Mouse (Mus musculus) 416B (cell line): ENCODE data around the gene Ptgfrn.

Experiments used
- DNase-seq: peaks from one replicate; pipeline ENCODE4 v3.0.0; 2011; ENCODE audit warnings: low read depth

Ptgfrn gene

GRCm38 (mm10) chr3:101078344-101078743, 31.7 kb downstream of the Ptgfrn start:
- no peak for DNase-seq

DNA sequence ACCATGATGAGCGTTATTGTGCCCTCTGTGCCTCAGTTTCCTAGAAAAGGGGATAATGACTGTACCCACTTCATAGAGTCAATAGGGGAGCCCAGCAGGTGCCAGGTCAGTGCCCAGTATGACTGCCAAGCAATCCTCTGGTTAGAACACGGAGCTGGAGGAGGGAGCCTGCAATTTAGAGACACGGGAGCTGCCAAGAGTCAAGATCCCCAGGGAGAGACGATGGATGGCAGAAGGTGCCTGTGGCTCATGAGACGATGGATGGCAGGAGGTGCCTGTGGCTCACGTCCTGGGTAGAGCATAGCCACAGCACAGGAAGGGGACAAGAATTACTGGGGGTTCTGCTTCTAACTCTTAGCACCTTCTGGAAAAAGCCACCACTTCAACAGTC, 32.4 kb downstream of the Ptgfrn start:
- DNase-seq: no peak

- DNase-seq: no peak
Measured at GRCm38 (mm10) chr3:101076966-101077709, 32.9 kb downstream of the Ptgfrn start.

DNA sequence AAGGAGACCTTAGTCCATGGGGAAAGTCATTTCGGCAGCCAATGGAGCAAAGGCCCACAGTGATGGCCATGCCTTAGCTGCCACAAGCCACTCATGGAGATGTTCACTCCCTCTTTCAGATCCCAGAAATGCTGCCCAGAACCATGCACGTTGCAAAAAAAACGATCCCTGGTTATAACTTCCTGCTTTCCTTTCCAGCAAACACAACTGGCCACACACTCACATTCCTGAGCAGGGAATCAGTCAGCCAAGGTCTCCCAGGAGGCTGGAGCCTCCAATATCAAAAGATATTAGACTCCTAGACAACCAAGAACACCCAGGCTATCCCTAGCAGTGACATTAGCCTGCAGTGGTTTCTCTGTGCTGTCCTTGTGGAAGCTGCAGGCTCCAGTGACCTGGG, 34.2 kb downstream of the Ptgfrn start:
- no peak for DNase-seq

DNA sequence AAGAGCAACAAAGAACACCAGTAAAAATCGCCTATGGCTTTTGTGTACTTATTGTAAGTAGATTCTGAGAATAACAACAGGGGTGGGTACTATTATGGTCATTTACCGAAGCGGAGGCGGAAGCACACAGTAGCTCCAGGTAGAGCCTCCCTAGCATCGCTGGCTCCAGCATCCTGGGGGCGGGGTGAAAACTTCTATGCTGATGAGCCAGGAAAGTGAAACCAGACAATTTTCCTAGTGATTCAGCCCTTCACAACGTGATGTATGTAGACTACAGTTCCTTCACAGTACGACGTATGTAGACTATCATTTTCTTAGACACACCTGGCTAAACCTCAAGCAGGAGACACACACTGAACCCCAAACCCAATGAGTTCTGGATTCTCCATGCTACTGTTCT, 36.7 kb downstream of the Ptgfrn start:
- no peak for DNase-seq

GRCm38 (mm10) chr3:101072506-101073215, 37.4 kb downstream of the Ptgfrn start:
- DNase-seq: peak; percentile 71

GRCm38 (mm10) chr3:101071576-101071975, 38.5 kb downstream of the Ptgfrn start:
- no peak for DNase-seq

DNA sequence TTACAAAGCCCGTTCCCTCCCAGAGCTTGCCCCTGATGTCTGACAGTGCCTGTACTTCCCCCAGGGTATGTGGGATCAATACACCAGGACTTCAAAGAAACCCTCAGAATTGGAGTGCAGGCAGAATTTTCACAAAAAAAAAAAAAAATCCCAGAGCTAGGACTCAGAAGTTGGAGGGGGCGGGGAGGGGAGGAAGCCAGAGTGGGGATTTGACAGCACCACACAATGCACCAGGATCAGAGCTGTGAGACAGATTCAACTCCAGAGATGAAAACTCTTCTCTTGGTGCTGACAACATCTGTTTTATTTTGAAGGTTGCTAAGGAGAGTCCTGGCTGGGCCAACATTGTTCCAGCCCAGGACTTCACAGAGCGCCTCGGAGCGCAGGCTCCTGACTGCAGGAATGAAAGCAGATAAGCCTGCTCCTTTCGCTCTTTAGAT, 39.3 kb downstream of the Ptgfrn start:
- DNase-seq: no peak

DNA sequence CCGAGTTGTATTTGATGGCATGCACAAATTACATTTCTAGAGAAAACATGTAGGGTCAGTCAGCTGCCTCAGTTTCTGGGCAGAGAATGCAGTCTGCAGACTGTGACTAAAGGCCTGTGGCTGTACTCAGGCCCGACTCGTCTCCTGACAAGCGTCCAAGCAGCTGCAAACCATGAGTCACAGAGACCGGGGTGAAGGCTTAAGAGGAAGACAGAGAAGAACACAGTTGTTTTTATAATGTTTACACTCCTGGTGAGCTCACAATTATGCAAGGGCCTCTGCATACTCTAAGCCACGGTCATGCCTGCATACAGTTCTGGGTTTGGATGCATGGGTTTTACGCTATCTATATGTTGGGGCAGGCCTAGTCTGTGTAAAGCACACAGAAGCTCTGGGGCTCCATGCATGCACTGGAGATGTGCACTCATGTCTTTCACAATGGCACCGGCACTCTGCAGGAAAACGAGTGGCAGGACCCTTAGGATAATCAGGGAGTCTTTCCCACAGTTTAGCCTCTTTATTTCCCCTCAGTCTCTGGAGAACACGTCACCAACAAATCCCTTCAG, 39.8 kb downstream of the Ptgfrn start:
- DNase-seq: peak; percentile 44

- DNase-seq: no peak
Measured at GRCm38 (mm10) chr3:101068701-101069100, 41.4 kb downstream of the Ptgfrn start.

DNA sequence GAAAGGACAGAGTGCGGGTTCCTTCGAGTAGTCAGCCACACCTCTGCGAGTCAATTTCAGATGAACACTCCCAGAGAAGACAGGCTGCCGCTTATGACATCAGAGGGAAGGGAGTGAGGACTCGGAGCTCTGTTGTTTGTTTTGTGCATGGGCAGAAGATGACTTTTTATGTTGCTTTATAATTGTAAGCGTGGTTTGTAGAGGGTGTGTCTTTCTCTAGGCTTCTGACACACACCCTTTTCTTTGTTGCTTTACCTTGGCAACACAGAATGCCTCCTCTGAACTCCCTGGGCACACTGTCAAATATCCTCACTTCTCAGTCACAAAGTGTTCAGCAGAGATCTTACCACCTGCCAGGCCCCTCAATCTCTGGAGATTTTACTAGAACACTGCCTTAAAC, 43.9 kb downstream of the Ptgfrn start:
- no peak for DNase-seq

DNA sequence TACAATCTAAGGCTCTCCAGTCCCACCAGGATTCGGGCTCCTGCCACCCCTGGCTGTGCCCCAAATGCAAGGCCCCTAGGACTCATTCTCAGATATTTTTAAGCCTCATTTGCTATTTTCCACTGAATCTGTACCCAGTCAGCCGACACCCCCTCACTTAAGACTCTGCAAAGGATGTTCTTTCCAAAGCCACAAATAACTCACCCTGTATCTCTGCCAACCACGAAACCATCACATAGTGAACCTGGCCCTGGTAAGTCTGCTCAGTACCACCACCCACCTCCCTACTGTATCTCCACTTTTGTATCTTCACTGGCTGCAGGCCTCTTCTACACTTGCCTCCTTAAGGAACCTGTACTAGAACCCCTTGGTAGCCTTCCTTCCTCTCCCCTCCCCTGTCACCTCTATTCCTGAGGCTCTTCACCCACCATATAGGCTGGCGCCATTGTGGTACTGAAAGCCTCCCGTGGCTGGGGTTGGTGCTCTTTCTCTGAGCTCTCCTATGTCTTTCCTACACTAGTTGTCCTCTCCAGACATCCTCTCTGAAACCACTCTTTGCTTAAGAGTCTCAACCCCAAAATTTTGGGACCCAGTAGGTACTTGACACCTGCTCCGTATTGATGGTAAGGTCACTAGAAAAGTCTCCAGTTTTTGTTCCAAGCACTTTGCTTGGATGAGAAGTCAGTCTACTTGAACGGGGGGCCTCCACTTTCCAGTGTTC, 48.1 kb downstream of the Ptgfrn start:
- DNase-seq: no peak

DNA sequence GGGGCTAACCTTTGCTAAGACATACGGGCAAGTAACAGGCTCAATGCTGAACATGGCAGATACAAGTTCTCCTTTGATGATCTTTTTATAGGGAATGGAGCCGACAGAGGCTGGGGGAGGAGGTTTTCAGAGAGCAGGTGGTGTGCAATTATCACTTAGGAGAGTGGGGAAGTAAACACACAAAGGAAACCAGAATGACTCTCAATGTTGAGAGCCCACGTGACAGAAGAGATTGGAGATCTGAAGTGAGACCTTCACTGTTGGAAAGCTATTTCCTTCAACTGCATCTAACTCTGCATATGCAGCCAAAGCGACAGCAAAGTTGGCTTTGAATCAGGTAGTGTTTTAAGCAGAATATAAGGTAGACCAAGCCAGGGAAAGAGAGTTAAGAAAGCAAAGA, 50.9 kb downstream of the Ptgfrn start:
- no peak for DNase-seq

- peak; percentile 17 for DNase-seq
Measured at GRCm38 (mm10) chr3:101058203-101058602, 51.9 kb downstream of the Ptgfrn start.

DNA sequence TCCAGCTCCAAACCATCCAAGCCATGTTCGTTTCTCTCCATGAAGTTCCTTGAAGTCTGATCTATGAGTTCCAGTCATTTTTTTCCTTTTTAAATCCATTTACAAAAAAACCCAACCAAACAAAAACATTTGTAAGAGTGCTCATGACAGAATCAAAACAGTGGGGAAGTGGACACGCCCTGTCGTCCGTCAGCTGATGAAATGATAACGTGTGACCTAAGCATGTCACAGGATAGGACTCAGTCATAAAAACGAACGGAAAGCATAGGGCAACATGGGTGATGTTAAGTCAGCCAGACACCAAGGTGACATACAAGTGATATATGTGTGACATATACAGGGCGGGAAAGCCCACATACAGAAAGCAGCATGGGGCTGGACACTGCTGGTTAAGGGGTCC, 54.9 kb downstream of the Ptgfrn start:
- DNase-seq: no peak

GRCm38 (mm10) chr3:101051601-101052000, 58.5 kb downstream of the Ptgfrn start:
- DNase-seq: no peak

DNA sequence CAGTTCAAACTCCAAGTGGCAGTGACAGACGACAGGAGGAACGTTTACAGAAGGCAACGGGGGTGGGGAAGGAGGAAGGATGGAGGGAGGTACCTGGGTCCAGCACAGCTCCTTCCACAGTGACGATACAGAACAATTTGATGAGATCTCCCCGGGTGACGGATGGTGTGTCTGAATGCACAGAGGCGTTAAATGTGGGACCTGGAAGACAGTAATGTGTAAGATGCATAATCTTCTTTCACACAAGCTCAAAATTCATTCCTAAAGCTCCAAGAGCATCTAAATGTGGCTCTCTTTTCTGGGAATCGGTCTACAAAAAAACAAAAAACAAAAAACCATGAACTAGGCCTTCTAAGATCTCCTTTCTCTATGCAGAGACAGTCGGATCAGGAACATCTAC, 60.1 kb downstream of the Ptgfrn start:
- no peak for DNase-seq

GRCm38 (mm10) chr3:101048781-101049180, 61.3 kb downstream of the Ptgfrn start:
- no peak for DNase-seq

GRCm38 (mm10) chr3:101047586-101048275, 62.3 kb downstream of the Ptgfrn start:
- DNase-seq: no peak

DNA sequence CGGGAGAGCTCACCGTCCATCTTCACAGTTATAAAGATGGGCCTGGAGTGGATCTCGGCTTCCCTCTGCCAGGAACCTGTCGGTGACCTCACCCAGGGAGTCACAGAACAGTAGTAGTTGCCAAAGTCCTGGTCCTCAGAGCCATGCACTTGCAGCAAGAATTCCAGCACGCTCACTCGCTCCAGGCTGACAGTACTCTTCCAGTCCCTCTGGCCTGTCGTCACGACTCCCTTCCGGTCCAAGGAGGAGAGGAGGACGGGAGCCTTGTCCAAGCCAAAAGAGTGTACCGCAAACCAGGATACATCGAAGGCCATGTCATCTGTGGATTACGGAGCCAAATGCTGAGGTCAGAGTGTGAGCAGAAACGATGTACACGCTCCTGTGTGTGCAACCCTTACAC, 64.6 kb downstream of the Ptgfrn start:
- DNase-seq: no peak

DNA sequence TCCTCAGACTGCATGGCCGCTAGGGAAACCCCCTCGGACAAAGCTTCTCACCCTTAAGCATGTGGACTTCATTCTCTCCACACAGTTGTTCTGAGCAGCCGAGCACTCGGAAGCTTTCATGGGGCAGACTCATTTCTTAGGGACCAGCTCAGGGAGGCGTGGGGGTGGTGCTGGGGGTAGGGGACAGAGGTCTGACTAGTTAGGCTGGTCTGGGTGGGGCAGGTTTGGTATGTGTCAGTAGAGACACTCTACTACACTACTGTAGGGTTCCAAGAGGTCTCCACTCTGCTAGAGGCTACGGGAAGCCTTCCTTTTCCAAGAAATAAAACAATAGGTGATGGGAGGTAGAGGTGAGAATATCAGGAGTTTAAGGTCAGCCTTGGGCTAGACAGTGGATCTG, 65.4 kb downstream of the Ptgfrn start:
- DNase-seq: no peak

DNA sequence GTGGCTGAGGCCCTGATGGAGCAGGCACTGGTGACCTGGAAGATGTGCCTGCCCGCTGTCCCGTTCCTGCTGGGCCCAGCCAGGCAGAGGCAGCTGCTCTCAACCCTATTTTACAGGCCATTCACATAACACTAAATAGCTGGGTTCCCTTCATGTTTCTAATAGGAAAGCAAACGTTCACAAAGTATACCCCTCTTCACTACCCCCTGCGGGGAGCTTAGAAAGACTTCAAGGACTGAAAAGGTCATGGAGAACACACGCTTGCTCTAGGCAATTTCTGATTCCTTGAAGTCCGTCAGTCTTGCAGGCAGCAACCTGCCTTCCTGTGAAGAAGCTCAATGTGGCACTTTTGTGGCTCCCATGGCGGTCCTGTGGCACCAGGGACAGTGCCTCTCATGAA, 68.1 kb downstream of the Ptgfrn start:
- DNase-seq: no peak
